Comparison of ENCODE assay signal across 7 mouse cellular contexts in genomic region chr15:89122649-89123366, GRCm38 (mm10). TPM values are rescaled to one million over a fixed set of nuclear protein-coding genes. Genes with fewer than 3 reads are reported as not detected.
A peak's percentile ranks its signal among the peaks of the same experiment; 100 is the strongest.
DNase-seq lines count a peak whose midpoint lies in the region; ATAC-seq and TF ChIP-seq lines count a peak whose summit lies in the region.

Tubgcp6 (minus strand) TSS chr15:89123112.

- peak within 1 kb of the TSS; percentile 98 for H3K4me2 ChIP-seq in embryonic facial prominence, embryonic 12.5 days (replicated peaks)
- peak within 1 kb of the TSS; percentile 96 for H3K4me2 ChIP-seq in limb, embryonic 12.5 days
- peak within 1 kb of the TSS; percentile 95 for H3K4me2 ChIP-seq in midbrain, embryonic 15.5 days

- no peaks in the 10 kb centered on the region for H3K27me3 ChIP-seq in embryonic facial prominence, embryonic 12.5 days
- no peaks in the 10 kb centered on the region for H3K27me3 ChIP-seq in kidney, adult 2 months (replicated peaks; ENCODE audit: control insufficient read depth, insufficient read depth, low read length)
- H3K27me3 ChIP-seq in limb, embryonic 12.5 days, result no peaks in the 10 kb centered on the region
- H3K27me3 ChIP-seq in midbrain, embryonic 15.5 days (replicated peaks), result no peaks in the 10 kb centered on the region
- no peaks in the 10 kb centered on the region for H3K27me3 ChIP-seq in spleen, adult 2 months (ENCODE audit: control insufficient read depth, insufficient read depth, low read length)

- H3K9me3 ChIP-seq in embryonic facial prominence, embryonic 12.5 days, result no peaks in the 10 kb centered on the region
- H3K9me3 ChIP-seq in limb, embryonic 12.5 days, result no peaks in the 10 kb centered on the region
- H3K9me3 ChIP-seq in midbrain, embryonic 15.5 days, result no peaks in the 10 kb centered on the region

- peak; percentile 18 for TF ChIP-seq POLR2A in kidney, adult 2 months (IDR thresholded peaks at IDR 0.05; ENCODE audit: low read depth, low read length)
- TF ChIP-seq POLR2A in spleen, adult 2 months (IDR thresholded peaks at IDR 0.05; ENCODE audit: low read depth, low read length), result peak; percentile 41; the same call in 1 of the 2 replicates

- TF ChIP-seq CTCF in kidney, adult 2 months (conservative IDR thresholded peaks at IDR 0.05; ENCODE audit: insufficient read depth, insufficient read length, low read depth, low read length), result no peak
- TF ChIP-seq CTCF in spleen, adult 2 months (IDR thresholded peaks at IDR 0.05; ENCODE audit: extremely low read depth, insufficient read depth, insufficient read length, insufficient replicate concordance), result no peak

- WGBS in embryonic facial prominence, embryonic 12.5 days, result under 1% methylated on average over 47 of the region's 47 CpGs
- under 1% methylated on average over 47 of the region's 47 CpGs for WGBS in kidney, adult 2 months
- under 1% methylated on average over 47 of the region's 47 CpGs for WGBS in limb, embryonic 12.5 days
- WGBS in midbrain, embryonic 15.5 days, result under 1% methylated on average over 47 of the region's 47 CpGs
- WGBS in spleen, adult 2 months, result 1% methylated on average over 47 of the region's 47 CpGs

- peak; percentile 92 for DNase-seq in adrenal gland, postnatal 25 days
- DNase-seq in heart, adult 18-20 months, result peak; percentile 95 to 98
- peak; percentile 97 for DNase-seq in kidney, adult 2 months
- DNase-seq in spleen, adult 2 months (ENCODE audit: low read depth in 1 of 2, low spot score in 2 of 2), result peak; percentile 80 to 91

- peak within 1 kb of the TSS; percentile 69 for H3K27ac ChIP-seq in embryonic facial prominence, embryonic 12.5 days
- H3K27ac ChIP-seq in kidney, adult 2 months (ENCODE audit: insufficient read depth, low read depth, low read length), result peak within 1 kb of the TSS; percentile 26; the same call in 1 of the 2 replicates
- peak within 1 kb of the TSS; percentile 81 for H3K27ac ChIP-seq in limb, embryonic 12.5 days
- H3K27ac ChIP-seq in midbrain, embryonic 15.5 days, result peak within 1 kb of the TSS; percentile 90
- peak within 1 kb of the TSS; percentile 55 for H3K27ac ChIP-seq in spleen, adult 2 months (ENCODE audit: insufficient read depth, low read length)

- peak within 1 kb of the TSS; percentile 79 for H3K4me3 ChIP-seq in embryonic facial prominence, embryonic 12.5 days
- H3K4me3 ChIP-seq in kidney, adult 2 months (ENCODE audit: insufficient read depth, low read depth, low read length), result peak within 1 kb of the TSS; percentile 92
- H3K4me3 ChIP-seq in limb, embryonic 12.5 days (replicated peaks), result peak within 1 kb of the TSS; percentile 79
- peak within 1 kb of the TSS; percentile 56 for H3K4me3 ChIP-seq in midbrain, embryonic 15.5 days
- peak within 1 kb of the TSS; percentile 97 for H3K4me3 ChIP-seq in spleen, adult 2 months (ENCODE audit: extremely low read depth, insufficient read depth, insufficient read length)

- ATAC-seq in embryonic facial prominence, embryonic 12.5 days (ENCODE audit: insufficient number of reproducible peaks, insufficient read depth, low FRiP score, low TSS enrichment), result peak; percentile 77
- peak; percentile 54 for ATAC-seq in limb, embryonic 12.5 days (ENCODE audit: insufficient number of reproducible peaks, insufficient read depth, low FRiP score, low TSS enrichment, low read depth)
- ATAC-seq in midbrain, embryonic 15.5 days (replicated peaks), result peak; percentile 82

- H3K4me1 ChIP-seq in embryonic facial prominence, embryonic 12.5 days, result peaks cover 35% of the 10 kb centered on the region
- peaks cover 15% of the 10 kb centered on the region for H3K4me1 ChIP-seq in kidney, adult 2 months (ENCODE audit: control insufficient read depth, insufficient read depth, low read length)
- H3K4me1 ChIP-seq in limb, embryonic 12.5 days (replicated peaks), result peaks cover 40% of the 10 kb centered on the region
- peaks cover 52% of the 10 kb centered on the region for H3K4me1 ChIP-seq in midbrain, embryonic 15.5 days
- H3K4me1 ChIP-seq in spleen, adult 2 months (ENCODE audit: control insufficient read depth, insufficient read depth, insufficient read length), result peaks cover 15% of the 10 kb centered on the region

- H3K9ac ChIP-seq in embryonic facial prominence, embryonic 12.5 days, result peak within 1 kb of the TSS; percentile 85
- peak within 1 kb of the TSS; percentile 72 for H3K9ac ChIP-seq in limb, embryonic 12.5 days (replicated peaks)
- H3K9ac ChIP-seq in midbrain, embryonic 15.5 days, result peak within 1 kb of the TSS; percentile 59

- H3K36me3 ChIP-seq in embryonic facial prominence, embryonic 12.5 days, result peaks cover 13% of the 10 kb centered on the region
- no peaks in the 10 kb centered on the region for H3K36me3 ChIP-seq in kidney, adult 2 months (ENCODE audit: control insufficient read depth, insufficient read depth, low read length)
- H3K36me3 ChIP-seq in limb, embryonic 12.5 days, result peaks cover 28% of the 10 kb centered on the region
- 0 out of 2 replicates have a peak, but pooled peaks cover under 1% of the 10 kb centered on the region for H3K36me3 ChIP-seq in midbrain, embryonic 15.5 days (replicated peaks)
- peaks cover 9% of the 10 kb centered on the region for H3K36me3 ChIP-seq in spleen, adult 2 months (ENCODE audit: control insufficient read depth, insufficient read depth, low read length)

RNA-seq across cellular contexts. Expression of gene Tubgcp6, which starts in this region (rescaled TPM):
- total RNA-seq in adrenal gland, postnatal 25 days (2021), result 18.1 and 25.9 TPM in 2 replicates
- polyA plus RNA-seq in embryonic facial prominence, embryonic 12.5 days (2016; fragmentation: Nextera tagmentation; extraction: Ambion mirVana), result 20.7 and 23.8 TPM in 2 replicates
- total RNA-seq in heart, adult 18-20 months (2021), result 1 to 10 TPM; 7.4 to 8.5 TPM
- polyA plus RNA-seq in kidney, adult 2 months (2012; rRNA removed), result 17.2 and 24.4 TPM in 2 replicates
- polyA plus RNA-seq in limb, embryonic 12.5 days (2016; fragmentation: Nextera tagmentation; extraction: Ambion mirVana), result 22.7 and 24.8 TPM in 2 replicates
- 20.1 and 21.2 TPM in 2 replicates for polyA plus RNA-seq in midbrain, embryonic 15.5 days (2015; fragmentation: Nextera tagmentation; extraction: Ambion mirVana)
- 38.4 and 45.1 TPM in 2 replicates for polyA plus RNA-seq in spleen, adult 2 months (2012; rRNA removed)

Comparison
In these comparisons a context has a peak if more than half of its experiments do, and no peak if none do; other contexts are left out.
1. Peak in every context shown above with its lines: DNase-seq, ATAC-seq, H3K4me3 ChIP-seq and H3K27ac ChIP-seq.
2. H3K27ac ChIP-seq: peak in every context shown above with its lines; median percentile 90 in midbrain, embryonic 15.5 days; 81 in limb, embryonic 12.5 days; 69 in embryonic facial prominence, embryonic 12.5 days; 55 in spleen, adult 2 months; 26 in kidney, adult 2 months.